Mouse (Mus musculus) G1E-ER4 (cell line): Measurements from ENCODE around the gene Spock1. TPM values are rescaled to one million over a fixed set of nuclear protein-coding genes. Genes with fewer than 3 reads are reported as not detected.

Source experiments
- GATA1 ChIP-seq: IDR thresholded peaks from one replicate; pipeline ENCODE4 v1.8.0; 2012; ENCODE audit warnings: low read length, inconsistent platforms
- polyA plus RNA-seq: library from polyadenylated mRNA; stranded (reverse); fragments of >175 nt; gene quantifications from 2 replicates; pipeline ENCODE4 v1.2.3, GENCODE M21; 2012

Spock1 gene
- polyA plus RNA-seq, 1 experiment: not detected

- no peak for TF ChIP-seq GATA1
These were observed 70.3 kb downstream of the Spock1 start for GRCm38 (mm10) chr13:57837691-57838437.

GRCm38 (mm10) chr13:57831374-57832163 is 76.6 kb downstream of the Spock1 start:
- no peak for TF ChIP-seq GATA1

GRCm38 (mm10) chr13:57830896-57831295 is 77.2 kb downstream of the Spock1 start:
- no peak for TF ChIP-seq GATA1

- TF ChIP-seq GATA1: no peak
These were observed 78.0 kb downstream of the Spock1 start for GRCm38 (mm10) chr13:57830091-57830490.

- TF ChIP-seq GATA1: no peak
These were observed 91.9 kb downstream of the Spock1 start for GRCm38 (mm10) chr13:57816276-57816675.

- no peak for TF ChIP-seq GATA1
These were observed 95.5 kb downstream of the Spock1 start for GRCm38 (mm10) chr13:57812643-57813042.

GRCm38 (mm10) chr13:57811253-57811652 is 96.9 kb downstream of the Spock1 start:
- no peak for TF ChIP-seq GATA1

- no peak for TF ChIP-seq GATA1
These were observed 97.3 kb downstream of the Spock1 start for GRCm38 (mm10) chr13:57810816-57811215.

- no peak for TF ChIP-seq GATA1
These were observed 98.0 kb downstream of the Spock1 start for GRCm38 (mm10) chr13:57810083-57810482.

- TF ChIP-seq GATA1: no peak
These were observed 98.5 kb downstream of the Spock1 start for GRCm38 (mm10) chr13:57809603-57810002.

- no peak for TF ChIP-seq GATA1
These were observed 101.3 kb downstream of the Spock1 start for GRCm38 (mm10) chr13:57806816-57807215.

- TF ChIP-seq GATA1: no peak
These were observed 101.8 kb downstream of the Spock1 start for GRCm38 (mm10) chr13:57806301-57806700.

- no peak for TF ChIP-seq GATA1
These were observed 109.5 kb downstream of the Spock1 start for GRCm38 (mm10) chr13:57798633-57799032.

GRCm38 (mm10) chr13:57796951-57797692 is 111.0 kb downstream of the Spock1 start:
- no peak for TF ChIP-seq GATA1

- no peak for TF ChIP-seq GATA1
These were observed 114.4 kb downstream of the Spock1 start for GRCm38 (mm10) chr13:57793643-57794240.

GRCm38 (mm10) chr13:57789796-57790195 is 118.3 kb downstream of the Spock1 start:
- TF ChIP-seq GATA1: no peak
